Mouse (Mus musculus): ENCODE data around the gene Prdm12. TPM values are rescaled to one million over a fixed set of nuclear protein-coding genes. Genes with fewer than 3 reads are reported as not detected.
A peak's percentile ranks its signal among the peaks of the same experiment; 100 is the strongest.

Gene Prdm12
- polyA plus RNA-seq, 2 experiments: 0.03 TPM; not detected in 1

DNA sequence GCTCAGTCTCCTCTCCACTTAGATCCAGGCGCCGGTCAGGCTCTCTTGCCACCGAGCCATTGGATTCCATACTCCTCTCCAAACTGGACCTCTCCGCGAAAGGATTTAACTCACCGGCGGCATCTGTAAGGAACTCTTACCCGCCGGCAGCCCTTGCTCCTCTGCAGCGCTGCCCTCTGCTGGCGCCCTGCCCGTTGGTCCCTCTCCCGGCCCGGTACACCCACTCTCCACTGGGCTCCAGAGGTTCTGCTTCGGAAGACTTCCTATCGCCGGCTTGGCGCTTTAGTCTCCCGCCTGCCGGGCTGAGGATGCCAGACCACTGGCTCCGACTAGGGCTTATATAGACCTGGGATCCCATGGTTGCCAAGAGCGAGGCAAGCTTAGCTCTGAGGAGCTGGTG is 2.0 kb upstream of the Prdm12 start:
- no peaks in the 10 kb centered on the region for H3K9me3 ChIP-seq (ENCODE audit: control insufficient read depth, low read length)
- DNase-seq (ENCODE audit: low spot score) (no peak), ATAC-seq (ENCODE audit: low FRiP score, low read depth) (no peak)
- no peak overlapping the region for H3K27ac ChIP-seq (replicated peaks; ENCODE audit: low read depth, low read length)
- peaks cover 96% of the 10 kb centered on the region for H3K27me3 ChIP-seq (ENCODE audit: control insufficient read depth, insufficient read depth, low read length)
- 2% methylated on average over 22 of the region's 22 CpGs for WGBS
- H3K4me3 ChIP-seq (replicated peaks; ENCODE audit: low read length): peak overlapping the region; percentile 7; the same call in 1 of the 2 replicates
- H3K36me3 ChIP-seq (ENCODE audit: control insufficient read depth, insufficient read depth, low read length): no peaks in the 10 kb centered on the region
- H3K4me1 ChIP-seq (ENCODE audit: control insufficient read depth, insufficient read depth, low read length): peaks cover 15% of the 10 kb centered on the region
- no peak overlapping the region for H3K9ac ChIP-seq (ENCODE audit: low read depth, low read length, severe bottlenecking)
- H3K4me2 ChIP-seq (replicated peaks; ENCODE audit: low read depth, low read length, severe bottlenecking): no peak overlapping the region; the same call in 1 of the 2 replicates
- TF ChIP-seq POLR2A (IDR thresholded peaks at IDR 0.05; ENCODE audit: borderline replicate concordance, extremely low read depth, insufficient read depth, insufficient read length): no peak

DNA sequence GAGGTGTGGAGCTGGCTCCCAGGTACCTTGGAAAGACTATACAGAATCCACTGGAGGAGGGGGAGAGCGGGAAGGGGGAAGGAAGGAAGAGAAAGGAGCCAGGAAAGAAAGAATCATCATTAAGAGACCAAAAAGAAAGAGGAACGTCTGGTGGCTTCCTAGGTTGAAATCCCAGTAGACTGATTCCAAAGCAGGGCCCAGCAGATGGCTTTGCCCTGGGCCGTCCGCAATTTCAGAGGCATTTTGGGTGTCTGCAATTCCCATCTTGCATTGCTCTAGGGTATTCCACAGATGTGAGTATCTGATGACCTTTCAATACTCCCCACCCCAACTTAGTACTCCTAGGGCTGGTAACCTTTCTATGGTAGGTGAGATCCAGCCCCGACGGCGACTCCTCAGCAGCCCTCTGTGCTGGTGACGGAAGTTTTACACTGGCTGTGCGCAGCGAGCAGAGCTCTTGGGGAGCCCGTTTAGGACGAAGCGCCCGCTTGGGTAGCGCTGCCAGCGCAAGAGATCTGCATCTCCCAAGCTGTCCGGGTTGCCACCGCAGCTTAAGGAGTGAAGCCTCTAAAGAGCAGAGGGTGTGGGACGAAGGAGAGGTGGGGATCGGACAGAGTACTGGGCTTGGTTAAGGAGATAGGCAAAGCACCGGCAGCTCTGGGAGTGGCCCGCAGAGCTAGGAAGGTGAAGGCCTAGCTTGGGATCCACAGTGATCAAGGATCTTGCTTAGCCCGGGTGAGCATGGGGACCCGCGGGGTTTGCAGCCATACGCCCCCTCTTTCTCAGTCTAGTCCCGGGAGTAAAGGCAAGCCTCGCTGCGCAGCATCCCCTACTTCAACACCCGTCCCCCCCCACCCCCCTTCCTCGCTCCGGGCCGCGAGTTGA is 1.0 kb upstream of the Prdm12 start:
- peaks cover 96% of the 10 kb centered on the region for H3K27me3 ChIP-seq (ENCODE audit: control insufficient read depth, insufficient read depth, low read length)
- DNase-seq (ENCODE audit: low spot score): no peak

DNA sequence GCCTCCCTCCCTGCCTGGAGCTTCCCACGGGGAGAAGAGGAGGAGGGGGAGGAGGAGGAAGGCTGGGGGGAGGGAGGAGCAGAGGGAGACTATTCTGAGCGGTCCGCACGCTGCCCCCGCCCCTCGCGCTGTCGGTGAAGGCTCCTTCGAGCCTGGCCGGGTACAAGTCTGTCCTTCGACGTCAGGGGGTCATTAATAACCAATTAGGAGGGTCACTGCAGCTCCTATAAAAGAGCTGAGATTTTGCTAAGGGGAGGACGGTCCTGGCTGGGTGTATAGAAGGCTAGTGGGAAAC is 424 bp upstream of the Prdm12 start:
- ATAC-seq (ENCODE audit: low FRiP score, low read depth) (no peak), DNase-seq (ENCODE audit: low spot score) (no peak)
- no peaks in the 10 kb centered on the region for H3K9me3 ChIP-seq (ENCODE audit: control insufficient read depth, low read length)
- no peak overlapping the region for H3K4me2 ChIP-seq (replicated peaks; ENCODE audit: low read depth, low read length, severe bottlenecking)
- no peak overlapping the region for H3K27ac ChIP-seq (replicated peaks; ENCODE audit: low read depth, low read length)
- no peaks in the 10 kb centered on the region for H3K36me3 ChIP-seq (ENCODE audit: control insufficient read depth, insufficient read depth, low read length)
- no peak overlapping the region for H3K9ac ChIP-seq (ENCODE audit: low read depth, low read length, severe bottlenecking)
- peaks cover 15% of the 10 kb centered on the region for H3K4me1 ChIP-seq (ENCODE audit: control insufficient read depth, insufficient read depth, low read length)
- WGBS: 3% methylated on average over 12 of the region's 13 CpGs
- H3K4me3 ChIP-seq (replicated peaks; ENCODE audit: low read length): no peak overlapping the region
- peaks cover 96% of the 10 kb centered on the region for H3K27me3 ChIP-seq (ENCODE audit: control insufficient read depth, insufficient read depth, low read length)
- no peak for TF ChIP-seq POLR2A (IDR thresholded peaks at IDR 0.05; ENCODE audit: borderline replicate concordance, extremely low read depth, insufficient read depth, insufficient read length)

More for the DNA sequence above, 1.0 kb upstream of the Prdm12 start:
- Histone ChIP-seq H3K36me3 (ENCODE audit: control insufficient read depth, insufficient read depth, low read length) (no peaks in the 10 kb centered on the region), H3K27ac (replicated peaks; ENCODE audit: low read depth, low read length) (no peak overlapping the region), H3K4me3 (replicated peaks; ENCODE audit: low read length) (no peak overlapping the region), H3K4me1 (ENCODE audit: control insufficient read depth, insufficient read depth, low read length) (peaks cover 15% of the 10 kb centered on the region), H3K4me2 (replicated peaks; ENCODE audit: low read depth, low read length, severe bottlenecking) (no peak overlapping the region), H3K9me3 (ENCODE audit: control insufficient read depth, low read length) (no peaks in the 10 kb centered on the region), H3K9ac (ENCODE audit: low read depth, low read length, severe bottlenecking) (no peak overlapping the region)
- no peak for TF ChIP-seq POLR2A (IDR thresholded peaks at IDR 0.05; ENCODE audit: borderline replicate concordance, extremely low read depth, insufficient read depth, insufficient read length)
- WGBS: 2% methylated on average over 32 of the region's 34 CpGs
- no peak for ATAC-seq (ENCODE audit: low FRiP score, low read depth)

DNA sequence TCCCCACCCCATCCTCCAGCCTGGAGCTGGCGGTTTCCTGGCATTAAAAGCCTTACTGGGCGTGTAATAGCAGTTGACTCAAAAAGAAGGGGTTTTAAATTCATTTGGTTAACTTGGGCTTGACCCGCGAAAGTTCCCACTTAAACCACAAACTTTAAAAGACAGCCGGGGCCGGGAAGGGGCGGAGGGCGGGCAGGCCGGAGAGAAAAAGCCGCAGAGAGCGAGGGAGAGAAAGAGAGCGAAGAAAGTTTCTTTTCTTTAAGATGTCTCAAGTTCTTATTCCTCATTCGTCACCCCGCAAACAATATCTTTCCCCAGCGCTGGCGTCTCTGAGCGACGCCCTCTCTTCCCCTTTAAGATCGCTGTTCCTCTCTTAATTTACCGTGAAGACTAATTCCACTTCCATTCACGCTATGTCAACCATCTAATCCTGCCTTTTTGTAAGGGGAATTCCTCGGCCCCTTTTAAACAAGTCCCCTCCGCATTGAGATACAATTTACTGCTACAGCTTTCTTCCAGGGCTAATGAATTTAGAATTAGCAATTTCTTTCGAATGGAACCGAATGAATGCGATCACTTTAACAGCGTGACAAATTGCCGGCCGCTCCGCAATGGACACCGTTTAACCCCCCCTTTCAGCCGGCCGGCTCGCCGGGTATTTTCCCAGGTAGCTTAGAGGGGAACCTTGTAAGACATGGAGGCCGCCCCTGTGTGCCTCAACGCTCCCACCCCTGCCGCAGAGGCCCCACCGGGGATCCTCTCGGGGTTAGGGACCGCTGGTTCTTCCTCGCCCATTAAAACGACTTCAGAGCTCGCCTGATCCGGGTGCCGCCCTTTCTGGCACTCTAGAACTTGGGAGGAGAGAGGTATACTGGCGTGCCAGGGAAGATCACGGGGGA is 1.0 kb downstream of the Prdm12 start:
- under 1% methylated on average over 48 of the region's 48 CpGs for WGBS
- Histone ChIP-seq H3K4me1 (ENCODE audit: control insufficient read depth, insufficient read depth, low read length) (peaks cover 9% of the 10 kb centered on the region), H3K9me3 (ENCODE audit: control insufficient read depth, low read length) (no peaks in the 10 kb centered on the region), H3K4me3 (replicated peaks; ENCODE audit: low read length) (no peak overlapping the region), H3K36me3 (ENCODE audit: control insufficient read depth, insufficient read depth, low read length) (no peaks in the 10 kb centered on the region), H3K9ac (ENCODE audit: low read depth, low read length, severe bottlenecking) (no peak overlapping the region), H3K27me3 (ENCODE audit: control insufficient read depth, insufficient read depth, low read length) (peaks cover 94% of the 10 kb centered on the region), H3K27ac (replicated peaks; ENCODE audit: low read depth, low read length) (no peak overlapping the region), H3K4me2 (replicated peaks; ENCODE audit: low read depth, low read length, severe bottlenecking) (no peak overlapping the region)
- ATAC-seq (ENCODE audit: low FRiP score, low read depth) (no peak), DNase-seq (ENCODE audit: low spot score) (no peak)
- TF ChIP-seq POLR2A (IDR thresholded peaks at IDR 0.05; ENCODE audit: borderline replicate concordance, extremely low read depth, insufficient read depth, insufficient read length): no peak

DNA sequence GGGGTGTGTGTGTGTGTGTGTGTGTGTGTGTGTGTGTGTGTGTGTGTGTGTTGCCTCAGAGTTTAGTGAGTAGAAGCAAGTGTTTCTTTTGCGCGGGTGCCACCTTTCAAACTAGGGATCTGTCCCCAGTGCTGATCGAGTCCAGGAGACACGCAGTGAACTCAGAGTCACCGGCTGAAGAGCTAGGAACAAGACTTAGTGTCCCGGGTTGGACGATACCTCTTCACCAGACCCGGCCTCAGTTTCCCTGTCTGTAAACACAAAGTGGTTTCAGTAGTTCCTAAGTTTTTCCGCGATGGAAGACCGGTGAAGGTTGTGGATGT is 1.6 kb downstream of the Prdm12 start:
- TF ChIP-seq POLR2A (IDR thresholded peaks at IDR 0.05; ENCODE audit: borderline replicate concordance, extremely low read depth, insufficient read depth, insufficient read length): no peak
- no peaks in the 10 kb centered on the region for H3K36me3 ChIP-seq (ENCODE audit: control insufficient read depth, insufficient read depth, low read length)
- H3K4me2 ChIP-seq (replicated peaks; ENCODE audit: low read depth, low read length, severe bottlenecking): no peak overlapping the region
- H3K9ac ChIP-seq (ENCODE audit: low read depth, low read length, severe bottlenecking): no peak overlapping the region
- H3K27ac ChIP-seq (replicated peaks; ENCODE audit: low read depth, low read length): no peak overlapping the region
- 2% methylated on average over 11 of the region's 11 CpGs for WGBS
- no peak overlapping the region for H3K4me3 ChIP-seq (replicated peaks; ENCODE audit: low read length)
- H3K27me3 ChIP-seq (ENCODE audit: control insufficient read depth, insufficient read depth, low read length): peaks cover 94% of the 10 kb centered on the region
- DNase-seq (ENCODE audit: low spot score) (no peak), ATAC-seq (ENCODE audit: low FRiP score, low read depth) (no peak)
- H3K9me3 ChIP-seq (ENCODE audit: control insufficient read depth, low read length): no peaks in the 10 kb centered on the region
- H3K4me1 ChIP-seq (ENCODE audit: control insufficient read depth, insufficient read depth, low read length): peaks cover 4% of the 10 kb centered on the region

Measured in limb, embryonic 14.5 days (tissue).